Mouse (Mus musculus): ENCODE measurements around the gene Csmd2. TPM values are rescaled to one million over a fixed set of nuclear protein-coding genes. Genes with fewer than 3 reads are reported as not detected.
A peak's percentile ranks its signal among the peaks of the same experiment; 100 is the strongest.
"Not testable (repeated sequence)": the region's sequence is repeated elsewhere in the genome, so short reads cannot be mapped to it uniquely, and the experiment has no call there.

Csmd2 gene
- polyA plus RNA-seq, 1 experiment from 2014 or later, result 0.45 TPM

GRCm38 (mm10) chr4:128004797-128005452 is 17.3 kb downstream of the Csmd2 start:
- H3K9me3 ChIP-seq (ENCODE audit: control insufficient read depth, low read length), result no peaks in the 10 kb centered on the region
- DNase-seq (ENCODE audit: low spot score), result no peak

GRCm38 (mm10) chr4:128019465-128019864 is 31.8 kb downstream of the Csmd2 start:
- H3K4me3 ChIP-seq (ENCODE audit: low read depth, low read length), result no peak overlapping the region
- no peak overlapping the region for H3K4me2 ChIP-seq (ENCODE audit: low read depth, low read length)
- H3K9me3 ChIP-seq (ENCODE audit: control insufficient read depth, low read length), result no peaks in the 10 kb centered on the region
- DNase-seq (ENCODE audit: low spot score) (no peak), ATAC-seq (ENCODE audit: low read depth) (no peak)
- H3K4me1 ChIP-seq (ENCODE audit: control insufficient read depth, insufficient read depth, low read length), result no peaks in the 10 kb centered on the region
- WGBS, result 77% methylated on average over 2 of the region's 2 CpGs
- H3K36me3 ChIP-seq (ENCODE audit: control insufficient read depth, insufficient read depth, low read length), result no peaks in the 10 kb centered on the region
- H3K27me3 ChIP-seq (replicated peaks; ENCODE audit: control insufficient read depth, insufficient read depth, low read length), result no peaks in the 10 kb centered on the region
- H3K9ac ChIP-seq (ENCODE audit: low read depth, low read length), result no peak overlapping the region
- no peak overlapping the region for H3K27ac ChIP-seq (replicated peaks; ENCODE audit: low read depth, low read length)

More at GRCm38 (mm10) chr4:128004797-128005452, 17.3 kb downstream of the Csmd2 start:
- H3K4me3 ChIP-seq (ENCODE audit: low read depth, low read length), result no peak overlapping the region
- no peaks in the 10 kb centered on the region for H3K4me1 ChIP-seq (ENCODE audit: control insufficient read depth, insufficient read depth, low read length)
- H3K9ac ChIP-seq (ENCODE audit: low read depth, low read length), result no peak overlapping the region
- no peak for ATAC-seq (ENCODE audit: low read depth)
- 62% methylated on average over 3 of the region's 3 CpGs for WGBS
- no peaks in the 10 kb centered on the region for H3K36me3 ChIP-seq (ENCODE audit: control insufficient read depth, insufficient read depth, low read length)
- no peak overlapping the region for H3K27ac ChIP-seq (replicated peaks; ENCODE audit: low read depth, low read length)
- no peaks in the 10 kb centered on the region for H3K27me3 ChIP-seq (replicated peaks; ENCODE audit: control insufficient read depth, insufficient read depth, low read length)
- no peak overlapping the region for H3K4me2 ChIP-seq (ENCODE audit: low read depth, low read length)

- H3K4me2 ChIP-seq (ENCODE audit: low read depth, low read length), result no peak overlapping the region
- no peaks in the 10 kb centered on the region for H3K36me3 ChIP-seq (ENCODE audit: control insufficient read depth, insufficient read depth, low read length)
- H3K9me3 ChIP-seq (ENCODE audit: control insufficient read depth, low read length), result no peaks in the 10 kb centered on the region
- DNase-seq (ENCODE audit: low spot score) (no peak), ATAC-seq (ENCODE audit: low read depth) (no peak)
- whole genome bisulfite sequencing, result 82% methylated on average over 1 of the region's 1 CpGs
- no peak overlapping the region for H3K9ac ChIP-seq (ENCODE audit: low read depth, low read length)
- H3K27ac ChIP-seq (replicated peaks; ENCODE audit: low read depth, low read length), result no peak overlapping the region
- H3K4me1 ChIP-seq (ENCODE audit: control insufficient read depth, insufficient read depth, low read length), result no peaks in the 10 kb centered on the region
- H3K27me3 ChIP-seq (replicated peaks; ENCODE audit: control insufficient read depth, insufficient read depth, low read length), result no peaks in the 10 kb centered on the region
- H3K4me3 ChIP-seq (ENCODE audit: low read depth, low read length), result no peak overlapping the region
Observed at GRCm38 (mm10) chr4:128028294-128028693, 40.6 kb downstream of the Csmd2 start.

- Histone ChIP-seq H3K27me3 (replicated peaks; ENCODE audit: control insufficient read depth, insufficient read depth, low read length) (no peaks in the 10 kb centered on the region), H3K36me3 (ENCODE audit: control insufficient read depth, insufficient read depth, low read length) (no peaks in the 10 kb centered on the region), H3K9me3 (ENCODE audit: control insufficient read depth, low read length) (no peaks in the 10 kb centered on the region), H3K4me3 (ENCODE audit: low read depth, low read length) (no peak overlapping the region), H3K4me2 (ENCODE audit: low read depth, low read length) (no peak overlapping the region), H3K9ac (ENCODE audit: low read depth, low read length) (no peak overlapping the region), H3K4me1 (ENCODE audit: control insufficient read depth, insufficient read depth, low read length) (no peaks in the 10 kb centered on the region), H3K27ac (replicated peaks; ENCODE audit: low read depth, low read length) (no peak overlapping the region)
- ATAC-seq (ENCODE audit: low read depth) (no peak), DNase-seq (ENCODE audit: low spot score) (no peak)
- WGBS, result 69% methylated on average over 4 of the region's 4 CpGs
Observed at GRCm38 (mm10) chr4:128041901-128042300, 54.2 kb downstream of the Csmd2 start.

GRCm38 (mm10) chr4:128042626-128043025 is 55.0 kb downstream of the Csmd2 start:
- ATAC-seq (ENCODE audit: low read depth), result no peak
- Histone ChIP-seq H3K9me3 (ENCODE audit: control insufficient read depth, low read length) (no peaks in the 10 kb centered on the region), H3K27me3 (replicated peaks; ENCODE audit: control insufficient read depth, insufficient read depth, low read length) (no peaks in the 10 kb centered on the region), H3K36me3 (ENCODE audit: control insufficient read depth, insufficient read depth, low read length) (no peaks in the 10 kb centered on the region), H3K4me1 (ENCODE audit: control insufficient read depth, insufficient read depth, low read length) (no peaks in the 10 kb centered on the region), H3K4me3 (ENCODE audit: low read depth, low read length) (no peak overlapping the region), H3K27ac (replicated peaks; ENCODE audit: low read depth, low read length) (no peak overlapping the region), H3K4me2 (ENCODE audit: low read depth, low read length) (no peak overlapping the region), H3K9ac (ENCODE audit: low read depth, low read length) (no peak overlapping the region)
- WGBS, result 18% methylated on average over 5 of the region's 5 CpGs
- DNase-seq (ENCODE audit: low spot score), result peak; percentile 36

- no peak overlapping the region for H3K4me2 ChIP-seq (ENCODE audit: low read depth, low read length)
- DNase-seq (ENCODE audit: low spot score), result no peak
- no peaks in the 10 kb centered on the region for H3K27me3 ChIP-seq (replicated peaks; ENCODE audit: control insufficient read depth, insufficient read depth, low read length)
- H3K36me3 ChIP-seq (ENCODE audit: control insufficient read depth, insufficient read depth, low read length), result no peaks in the 10 kb centered on the region
- no peaks in the 10 kb centered on the region for H3K9me3 ChIP-seq (ENCODE audit: control insufficient read depth, low read length)
- ATAC-seq (ENCODE audit: low read depth), result no peak
- H3K27ac ChIP-seq (replicated peaks; ENCODE audit: low read depth, low read length), result no peak overlapping the region
- no peaks in the 10 kb centered on the region for H3K4me1 ChIP-seq (ENCODE audit: control insufficient read depth, insufficient read depth, low read length)
- H3K9ac ChIP-seq (ENCODE audit: low read depth, low read length), result no peak overlapping the region
- H3K4me3 ChIP-seq (ENCODE audit: low read depth, low read length), result no peak overlapping the region
- WGBS, result 73% methylated on average over 1 of the region's 1 CpGs
Observed at GRCm38 (mm10) chr4:128048716-128049115, 61.1 kb downstream of the Csmd2 start.

GRCm38 (mm10) chr4:128052701-128053100 is 65.0 kb downstream of the Csmd2 start:
- ATAC-seq (ENCODE audit: low read depth) (no peak), DNase-seq (ENCODE audit: low spot score) (no peak)
- Histone ChIP-seq H3K4me2 (ENCODE audit: low read depth, low read length) (no peak overlapping the region), H3K27me3 (replicated peaks; ENCODE audit: control insufficient read depth, insufficient read depth, low read length) (no peaks in the 10 kb centered on the region), H3K9ac (ENCODE audit: low read depth, low read length) (no peak overlapping the region), H3K4me1 (ENCODE audit: control insufficient read depth, insufficient read depth, low read length) (no peaks in the 10 kb centered on the region), H3K4me3 (ENCODE audit: low read depth, low read length) (no peak overlapping the region), H3K9me3 (ENCODE audit: control insufficient read depth, low read length) (no peaks in the 10 kb centered on the region), H3K36me3 (ENCODE audit: control insufficient read depth, insufficient read depth, low read length) (no peaks in the 10 kb centered on the region), H3K27ac (replicated peaks; ENCODE audit: low read depth, low read length) (no peak overlapping the region)
- 73% methylated on average over 8 of the region's 8 CpGs for WGBS

GRCm38 (mm10) chr4:128061274-128061673 is 73.6 kb downstream of the Csmd2 start:
- not testable (repeated sequence) for H3K27ac ChIP-seq (replicated peaks; ENCODE audit: low read depth, low read length); H3K9ac ChIP-seq (ENCODE audit: low read depth, low read length); H3K36me3 ChIP-seq (ENCODE audit: control insufficient read depth, insufficient read depth, low read length); H3K4me1 ChIP-seq (ENCODE audit: control insufficient read depth, insufficient read depth, low read length); H3K9me3 ChIP-seq (ENCODE audit: control insufficient read depth, low read length); DNase-seq (ENCODE audit: low spot score); H3K4me2 ChIP-seq (ENCODE audit: low read depth, low read length); H3K27me3 ChIP-seq (replicated peaks; ENCODE audit: control insufficient read depth, insufficient read depth, low read length); H3K4me3 ChIP-seq (ENCODE audit: low read depth, low read length); ATAC-seq (ENCODE audit: low read depth)
- 62% methylated on average over 2 of the region's 2 CpGs for WGBS

- ATAC-seq (ENCODE audit: low read depth), result no peak
- Histone ChIP-seq H3K36me3 (ENCODE audit: control insufficient read depth, insufficient read depth, low read length) (no peaks in the 10 kb centered on the region), H3K9ac (ENCODE audit: low read depth, low read length) (no peak overlapping the region), H3K9me3 (ENCODE audit: control insufficient read depth, low read length) (no peaks in the 10 kb centered on the region), H3K27ac (replicated peaks; ENCODE audit: low read depth, low read length) (no peak overlapping the region), H3K4me1 (ENCODE audit: control insufficient read depth, insufficient read depth, low read length) (no peaks in the 10 kb centered on the region), H3K4me2 (ENCODE audit: low read depth, low read length) (no peak overlapping the region), H3K4me3 (ENCODE audit: low read depth, low read length) (no peak overlapping the region), H3K27me3 (replicated peaks; ENCODE audit: control insufficient read depth, insufficient read depth, low read length) (no peaks in the 10 kb centered on the region)
- DNase-seq (ENCODE audit: low spot score), result no peak
- WGBS, result 83% methylated on average over 9 of the region's 9 CpGs
Observed at GRCm38 (mm10) chr4:128067189-128067588, 79.5 kb downstream of the Csmd2 start.

All from embryonic facial prominence, embryonic 14.5 days (tissue).